Mouse (Mus musculus) cerebellum, adult 11-12 months (tissue): Measurements from ENCODE around the gene Fancc.

Source experiments
- DNase-seq: peaks from one replicate; pipeline ENCODE4 v3.0.0; 2022

Fancc gene

GRCm38 (mm10) chr13:63258671-63259070 lies 238.4 kb downstream of the Fancc start:
- DNase-seq, result no peak

GRCm38 (mm10) chr13:63258167-63258582 lies 238.9 kb downstream of the Fancc start:
- no peak for DNase-seq

GRCm38 (mm10) chr13:63256807-63257206 lies 240.3 kb downstream of the Fancc start:
- no peak for DNase-seq

- DNase-seq, result no peak
These were observed 240.9 kb downstream of the Fancc start for GRCm38 (mm10) chr13:63256146-63256545.

- no peak for DNase-seq
These were observed 241.5 kb downstream of the Fancc start for GRCm38 (mm10) chr13:63255519-63256011.

GRCm38 (mm10) chr13:63253886-63254636 lies 243.0 kb downstream of the Fancc start:
- no peak for DNase-seq

GRCm38 (mm10) chr13:63253147-63253546 lies 243.9 kb downstream of the Fancc start:
- DNase-seq, result no peak

GRCm38 (mm10) chr13:63252295-63253010 lies 244.6 kb downstream of the Fancc start:
- no peak for DNase-seq

- DNase-seq, result no peak
These were observed 245.8 kb downstream of the Fancc start for GRCm38 (mm10) chr13:63251118-63251889.

GRCm38 (mm10) chr13:63250441-63250980 lies 246.6 kb downstream of the Fancc start:
- DNase-seq, result no peak

- DNase-seq, result no peak
These were observed 247.2 kb downstream of the Fancc start for GRCm38 (mm10) chr13:63249741-63250431.

- DNase-seq, result no peak
These were observed 247.9 kb downstream of the Fancc start for GRCm38 (mm10) chr13:63249171-63249570.

- DNase-seq, result no peak
These were observed 248.8 kb downstream of the Fancc start for GRCm38 (mm10) chr13:63248318-63248717.

- DNase-seq, result no peak
These were observed 249.4 kb downstream of the Fancc start for GRCm38 (mm10) chr13:63247631-63248030.

- no peak for DNase-seq
These were observed 250.0 kb downstream of the Fancc start for GRCm38 (mm10) chr13:63247041-63247440.

- no peak for DNase-seq
These were observed 250.6 kb downstream of the Fancc start for GRCm38 (mm10) chr13:63246332-63246940.

- DNase-seq, result no peak
These were observed 251.3 kb downstream of the Fancc start for GRCm38 (mm10) chr13:63245812-63246211.

GRCm38 (mm10) chr13:63245218-63245617 lies 251.9 kb downstream of the Fancc start:
- no peak for DNase-seq

- DNase-seq, result no peak
These were observed 252.7 kb downstream of the Fancc start for GRCm38 (mm10) chr13:63244425-63244824.

GRCm38 (mm10) chr13:63243586-63243985 lies 253.5 kb downstream of the Fancc start:
- DNase-seq, result no peak

GRCm38 (mm10) chr13:63242401-63243192 lies 254.5 kb downstream of the Fancc start:
- DNase-seq, result peak; percentile 29
